Mouse (Mus musculus): ENCODE results near the gene Naxd.

GRCm38 (mm10) chr8:11473072-11473471 lies 24.2 kb upstream of the Naxd start:
- no peak for TF ChIP-seq EP300 (IDR thresholded peaks at IDR 0.05; ENCODE audit: low read depth)
- TF ChIP-seq CTCF (IDR thresholded peaks at IDR 0.05; ENCODE audit: low read depth), result no peak

Data from heart, postnatal 0 days (tissue).